Mouse (Mus musculus) myocyte (in vitro differentiated cells): Measurements from ENCODE around the gene Ublcp1. TPM values are rescaled to one million over a fixed set of nuclear protein-coding genes. Genes with fewer than 3 reads are reported as not detected.

Experiments
- H3K27me3 ChIP-seq: one replicate; pipeline ENCODE4 v1.6.1; 2011; ENCODE audit not compliant: control insufficient read depth, insufficient read depth, insufficient read length
- H3K36me3 ChIP-seq: one replicate; pipeline ENCODE4 v1.6.1; 2011; ENCODE audit not compliant: control insufficient read depth, insufficient read depth
- H3K4me2 ChIP-seq: one replicate; pipeline ENCODE4 v1.6.1; 2011; ENCODE audit warnings: low read depth, control low read depth
- H3K4me3 ChIP-seq: one replicate; pipeline ENCODE4 v1.5.1; 2011; ENCODE audit warnings: mild to moderate bottlenecking, control low read depth, moderate library complexity
- H3K79me2 ChIP-seq: one replicate; pipeline ENCODE4 v1.6.1; 2011; ENCODE audit not compliant: control insufficient read depth, insufficient read depth
- H3ac ChIP-seq: one replicate; pipeline ENCODE4 v1.6.1; 2011; ENCODE audit not compliant: control insufficient read depth, insufficient read length
- CEBPB ChIP-seq: IDR thresholded peaks from 2 replicates; pipeline ENCODE4 v1.6.1; 2011; ENCODE audit warnings: mild to moderate bottlenecking, moderate library complexity; ENCODE audit not compliant: poor library complexity, insufficient read depth, severe bottlenecking
- E2F4 ChIP-seq: IDR thresholded peaks from one replicate; pipeline ENCODE4 v1.6.1; 2011; ENCODE audit warnings: mild to moderate bottlenecking, control low read depth, moderate library complexity; ENCODE audit not compliant: insufficient read depth
- MAX ChIP-seq: IDR thresholded peaks from one replicate; pipeline ENCODE4 v1.6.1; 2011; ENCODE audit warnings: low read depth, mild to moderate bottlenecking, control low read depth
- MYOD1 ChIP-seq, 3 experiments: IDR thresholded peaks; one replicate each; pipeline ENCODE4 v1.6.1; 2011; ENCODE audit warnings: control low read depth in 2 of 3, low read depth in 2 of 3, mild to moderate bottlenecking in 2 of 3, moderate library complexity in 1 of 3; ENCODE audit not compliant: insufficient read length in 2 of 3, control insufficient read depth in 1 of 3
- MYOG ChIP-seq, 3 experiments: IDR thresholded peaks; one replicate each; pipeline ENCODE4 v1.6.1; 2011; ENCODE audit warnings: control low read depth in 2 of 3, low read depth in 2 of 3, mild to moderate bottlenecking in 2 of 3; ENCODE audit not compliant: insufficient read length in 2 of 3, control insufficient read depth in 1 of 3, insufficient read depth in 1 of 3
- POLR2A ChIP-seq: IDR thresholded peaks from one replicate; pipeline ENCODE4 v1.6.1; 2011; ENCODE audit warnings: low read depth, mild to moderate bottlenecking, control low read depth, moderate library complexity; ENCODE audit not compliant: insufficient read length
- POLR2AphosphoS2 ChIP-seq: IDR thresholded peaks from one replicate; pipeline ENCODE4 v1.6.1; 2011; ENCODE audit warnings: low read depth, control low read depth; ENCODE audit not compliant: insufficient read length
- REST ChIP-seq: IDR thresholded peaks from one replicate; pipeline ENCODE4 v1.6.1; 2011; ENCODE audit warnings: mild to moderate bottlenecking, control low read depth, moderate library complexity; ENCODE audit not compliant: insufficient read depth, insufficient read length
- SRF ChIP-seq: IDR thresholded peaks from one replicate; pipeline ENCODE4 v1.6.1; 2011; ENCODE audit warnings: low read depth; ENCODE audit not compliant: control insufficient read depth, insufficient read length
- TCF12 ChIP-seq: IDR thresholded peaks from one replicate; pipeline ENCODE4 v1.6.1; 2011; ENCODE audit warnings: mild to moderate bottlenecking, control low read depth; ENCODE audit not compliant: poor library complexity, insufficient read depth, severe bottlenecking
- TCF3 ChIP-seq: IDR thresholded peaks from one replicate; pipeline ENCODE4 v1.6.1; 2011; ENCODE audit warnings: low read depth, control low read depth; ENCODE audit not compliant: insufficient read length
- USF1 ChIP-seq: IDR thresholded peaks from one replicate; pipeline ENCODE4 v1.6.1; 2011; ENCODE audit warnings: low read depth, mild to moderate bottlenecking, control low read depth, moderate library complexity
- polyA plus RNA-seq: library from polyadenylated mRNA; unstranded; fragments of >200 nt; fragmentation: generic; extraction: Trizol; gene quantifications from one replicate; pipeline ENCODE4 v1.2.1, GENCODE M21; 2012; ENCODE audit warnings: missing spikeins

Ublcp1 gene
- polyA plus RNA-seq, 1 experiment: 13.0 TPM

- no peak overlapping the region for H3K4me3 ChIP-seq
- peaks cover 14% of the 10 kb centered on the region for H3K27me3 ChIP-seq
- H3K4me2 ChIP-seq: no peak overlapping the region
- no peaks in the 10 kb centered on the region for H3K36me3 ChIP-seq
- H3ac ChIP-seq: no peak overlapping the region
- no peaks in the 10 kb centered on the region for H3K79me2 ChIP-seq
- TF ChIP-seq E2F4 (no peak), POLR2A (no peak), MYOD1 (IDR thresholded peaks at IDR 0.05; ENCODE audit: control insufficient read depth in 1 of 3, insufficient read length in 2 of 3, low read depth in 2 of 3) (no peak), MYOG (IDR thresholded peaks at IDR 0.05; ENCODE audit: control insufficient read depth in 1 of 3, insufficient read depth in 1 of 3, insufficient read length in 2 of 3, low read depth in 2 of 3) (no peak), TCF12 (no peak), POLR2AphosphoS2 (no peak), USF1 (no peak), CEBPB (no peak), MAX (no peak), SRF (no peak)
These were observed 24.5 kb upstream of the Ublcp1 start for GRCm38 (mm10) chr11:44494643-44495323.

- no peak overlapping the region for H3K4me2 ChIP-seq
- H3ac ChIP-seq: no peak overlapping the region
- H3K27me3 ChIP-seq: no peaks in the 10 kb centered on the region
- H3K79me2 ChIP-seq: no peaks in the 10 kb centered on the region
- no peak overlapping the region for H3K4me3 ChIP-seq
- no peaks in the 10 kb centered on the region for H3K36me3 ChIP-seq
- TF ChIP-seq POLR2AphosphoS2: no peak
- no peak for TF ChIP-seq TCF3
- no peak for TF ChIP-seq POLR2A
- TF ChIP-seq MAX: no peak
- no peak for TF ChIP-seq USF1
- no peak for TF ChIP-seq MYOD1 (IDR thresholded peaks at IDR 0.05; ENCODE audit: control insufficient read depth in 1 of 3, insufficient read length in 2 of 3, low read depth in 2 of 3)
- no peak for TF ChIP-seq SRF
- no peak for TF ChIP-seq E2F4
- TF ChIP-seq TCF12: no peak
- TF ChIP-seq REST: no peak
- no peak for TF ChIP-seq CEBPB
- no peak for TF ChIP-seq MYOG (IDR thresholded peaks at IDR 0.05; ENCODE audit: control insufficient read depth in 1 of 3, insufficient read depth in 1 of 3, insufficient read length in 2 of 3, low read depth in 2 of 3)
These were observed 18.8 kb upstream of the Ublcp1 start for GRCm38 (mm10) chr11:44489117-44489516.

- Histone ChIP-seq H3ac (no peak overlapping the region), H3K79me2 (no peaks in the 10 kb centered on the region), H3K27me3 (no peaks in the 10 kb centered on the region), H3K4me3 (no peak overlapping the region), H3K36me3 (no peaks in the 10 kb centered on the region), H3K4me2 (no peak overlapping the region)
- no peak for TF ChIP-seq POLR2A
- no peak for TF ChIP-seq POLR2AphosphoS2
- TF ChIP-seq MYOG (IDR thresholded peaks at IDR 0.05; ENCODE audit: control insufficient read depth in 1 of 3, insufficient read depth in 1 of 3, insufficient read length in 2 of 3, low read depth in 2 of 3): no peak
- TF ChIP-seq CEBPB: no peak
- TF ChIP-seq MAX: no peak
- TF ChIP-seq E2F4: no peak
- no peak for TF ChIP-seq SRF
- TF ChIP-seq TCF12: no peak
- no peak for TF ChIP-seq USF1
- no peak for TF ChIP-seq MYOD1 (IDR thresholded peaks at IDR 0.05; ENCODE audit: control insufficient read depth in 1 of 3, insufficient read length in 2 of 3, low read depth in 2 of 3)
- TF ChIP-seq TCF3: no peak
- no peak for TF ChIP-seq REST
These were observed 14.9 kb upstream of the Ublcp1 start for GRCm38 (mm10) chr11:44485089-44485736.

GRCm38 (mm10) chr11:44480246-44480645, 9.9 kb upstream of the Ublcp1 start:
- no peaks in the 10 kb centered on the region for H3K79me2 ChIP-seq
- no peaks in the 10 kb centered on the region for H3K27me3 ChIP-seq
- TF ChIP-seq MAX: no peak
- TF ChIP-seq POLR2A: no peak
- TF ChIP-seq MYOD1 (IDR thresholded peaks at IDR 0.05; ENCODE audit: control insufficient read depth in 1 of 3, insufficient read length in 2 of 3, low read depth in 2 of 3): no peak
- TF ChIP-seq MYOG (IDR thresholded peaks at IDR 0.05; ENCODE audit: control insufficient read depth in 1 of 3, insufficient read depth in 1 of 3, insufficient read length in 2 of 3, low read depth in 2 of 3): no peak
- no peak for TF ChIP-seq USF1
- TF ChIP-seq POLR2AphosphoS2: no peak
- TF ChIP-seq SRF: no peak
- no peak for TF ChIP-seq REST
- no peak for TF ChIP-seq TCF3
- TF ChIP-seq TCF12: no peak
- TF ChIP-seq E2F4: no peak
- no peak for TF ChIP-seq CEBPB
- no peaks in the 10 kb centered on the region for H3K36me3 ChIP-seq
- H3K4me2 ChIP-seq: no peak overlapping the region
- no peak overlapping the region for H3K4me3 ChIP-seq
- no peak overlapping the region for H3ac ChIP-seq
